Mouse (Mus musculus): Measurements from ENCODE around the gene Arl8b. TPM values are rescaled to one million over a fixed set of nuclear protein-coding genes. Genes with fewer than 3 reads are reported as not detected.

The Arl8b gene
- total RNA-seq, 2 experiments from 2014 or later, result 200 to 203 TPM

GRCm38 (mm10) chr6:108758997-108759697, 23.8 kb upstream of the Arl8b start:
- DNase-seq (ENCODE audit: extremely low spot score in 1 of 2, low spot score in 2 of 2), result no peak
- intact Hi-C loops (cut with DNase I), result no loop called here
- no peak for TF ChIP-seq CTCF (IDR thresholded peaks at IDR 0.05)
- H3K4me3 ChIP-seq, result no peak overlapping the region
- 0 out of 2 replicates have a peak overlapping the region, but pooled peaks have one; percentile 13 for H3K27ac ChIP-seq

- Histone ChIP-seq H3K4me3 (no peak overlapping the region), H3K27ac (no peak overlapping the region)
- no peak for DNase-seq (ENCODE audit: extremely low spot score in 1 of 2, low spot score in 2 of 2)
- intact Hi-C loops (cut with DNase I), result no loop called here
- no peak for TF ChIP-seq CTCF (IDR thresholded peaks at IDR 0.05)
These were observed 23.2 kb upstream of the Arl8b start for GRCm38 (mm10) chr6:108759698-108760039.

DNA sequence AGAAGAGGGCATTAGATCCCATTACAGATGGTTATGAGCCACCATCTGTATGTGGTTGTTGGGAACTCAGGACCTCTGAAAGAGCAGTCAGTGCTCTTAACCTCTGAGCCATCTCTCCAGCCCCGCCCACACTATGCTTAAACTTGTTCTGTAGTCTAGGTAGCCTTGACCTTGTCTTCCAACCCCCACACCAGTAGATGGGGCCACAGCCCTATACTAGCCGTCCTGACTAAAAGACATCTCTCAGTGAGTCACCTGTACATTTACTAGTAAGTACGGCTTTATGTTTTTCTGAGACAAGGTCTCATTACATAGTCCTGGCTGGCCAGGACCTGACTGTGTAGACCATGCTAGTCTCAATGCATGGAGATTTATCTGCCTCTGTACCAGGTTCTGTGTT, 12.0 kb upstream of the Arl8b start:
- intact Hi-C loops (cut with DNase I), result no loop called here
- no peak for TF ChIP-seq CTCF (IDR thresholded peaks at IDR 0.05)
- no peak overlapping the region for H3K27ac ChIP-seq
- H3K4me3 ChIP-seq, result no peak overlapping the region
- no peak for DNase-seq (ENCODE audit: extremely low spot score in 1 of 2, low spot score in 2 of 2)

DNA sequence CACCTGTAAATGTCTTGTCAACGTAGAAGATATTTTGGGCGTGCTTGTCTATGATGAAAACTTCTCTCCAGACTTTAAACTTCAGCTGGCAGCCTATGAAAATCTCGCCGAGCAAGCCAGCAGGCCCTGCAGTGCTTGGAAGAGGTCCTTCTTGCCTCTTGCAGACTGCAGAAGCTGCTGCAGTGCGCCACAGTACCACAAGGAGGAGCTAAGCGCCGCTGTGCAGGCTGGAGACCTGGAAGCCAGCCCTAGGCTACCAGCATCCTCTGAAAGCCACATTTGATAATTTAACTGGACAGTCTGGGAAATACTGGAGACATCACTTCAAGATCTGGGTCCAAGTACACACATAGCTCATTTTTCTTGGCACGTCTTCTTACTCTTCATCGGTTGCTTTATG, 10.0 kb upstream of the Arl8b start:
- Histone ChIP-seq H3K27ac (no peak overlapping the region), H3K4me3 (no peak overlapping the region)
- peak; percentile 95 for TF ChIP-seq CTCF (IDR thresholded peaks at IDR 0.05)
- intact Hi-C loops (cut with DNase I), result no loop called here
- peak; percentile 76 to 88 for DNase-seq (ENCODE audit: extremely low spot score in 1 of 2, low spot score in 2 of 2)

GRCm38 (mm10) chr6:108773480-108773879, 9.4 kb upstream of the Arl8b start:
- Histone ChIP-seq H3K27ac (no peak overlapping the region), H3K4me3 (no peak overlapping the region)
- DNase-seq (ENCODE audit: extremely low spot score in 1 of 2, low spot score in 2 of 2), result no peak
- TF ChIP-seq CTCF (IDR thresholded peaks at IDR 0.05), result no peak
- intact Hi-C loops (cut with DNase I), result no loop called here

DNA sequence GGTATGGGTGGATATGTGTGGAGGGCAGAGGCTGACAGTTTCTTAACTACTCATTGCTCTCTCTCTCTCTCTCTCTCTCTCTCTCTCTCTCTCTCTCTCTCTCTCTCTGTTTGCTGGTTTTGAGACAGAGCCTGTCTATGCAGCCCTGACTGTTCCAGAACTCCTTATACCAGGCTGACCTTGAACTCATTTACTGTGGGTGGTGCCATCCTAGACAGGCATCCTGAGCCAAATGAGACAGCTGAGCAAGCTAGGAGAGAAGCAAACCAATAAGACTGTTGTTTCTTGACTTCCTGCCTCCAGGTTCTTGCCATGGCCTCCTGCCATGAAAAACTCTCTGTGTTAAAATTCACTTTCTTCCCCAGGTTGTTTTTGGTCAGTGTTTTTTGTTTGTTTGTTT, 6.6 kb upstream of the Arl8b start:
- Histone ChIP-seq H3K4me3 (no peak overlapping the region), H3K27ac (no peak overlapping the region)
- TF ChIP-seq CTCF (IDR thresholded peaks at IDR 0.05), result no peak
- no peak for DNase-seq (ENCODE audit: extremely low spot score in 1 of 2, low spot score in 2 of 2)
- intact Hi-C loops (cut with DNase I), result no loop called here

- no peak overlapping the region for H3K4me3 ChIP-seq
- intact Hi-C loops (cut with DNase I), result no loop called here
- no peak overlapping the region for H3K27ac ChIP-seq
- TF ChIP-seq CTCF (IDR thresholded peaks at IDR 0.05), result no peak
- no peak for DNase-seq (ENCODE audit: extremely low spot score in 1 of 2, low spot score in 2 of 2)
These were observed 5.2 kb upstream of the Arl8b start for GRCm38 (mm10) chr6:108777560-108778287.

DNA sequence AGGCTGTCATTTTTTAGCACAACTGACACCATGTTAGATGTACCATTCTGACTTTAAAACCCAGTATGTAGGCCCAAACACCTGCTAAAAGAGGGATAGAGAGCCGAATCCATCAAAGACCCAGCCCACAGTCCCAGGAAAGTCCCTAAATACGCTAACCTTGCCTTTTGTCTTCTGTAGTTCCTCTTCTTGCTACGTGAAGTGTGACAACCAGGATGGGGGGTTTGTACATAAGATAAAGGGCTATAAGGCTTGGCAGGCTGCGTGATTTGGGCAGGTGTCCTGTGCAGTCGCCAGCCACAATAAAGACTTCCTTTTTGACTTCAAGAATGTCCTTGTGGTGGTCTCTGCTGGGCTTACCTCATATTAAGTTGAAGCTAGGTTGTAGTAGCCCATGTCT, 4.5 kb upstream of the Arl8b start:
- TF ChIP-seq CTCF (IDR thresholded peaks at IDR 0.05), result no peak
- no peak overlapping the region for H3K27ac ChIP-seq
- no peak overlapping the region for H3K4me3 ChIP-seq
- intact Hi-C loops (cut with DNase I), result no loop called here
- no peak for DNase-seq (ENCODE audit: extremely low spot score in 1 of 2, low spot score in 2 of 2)

DNA sequence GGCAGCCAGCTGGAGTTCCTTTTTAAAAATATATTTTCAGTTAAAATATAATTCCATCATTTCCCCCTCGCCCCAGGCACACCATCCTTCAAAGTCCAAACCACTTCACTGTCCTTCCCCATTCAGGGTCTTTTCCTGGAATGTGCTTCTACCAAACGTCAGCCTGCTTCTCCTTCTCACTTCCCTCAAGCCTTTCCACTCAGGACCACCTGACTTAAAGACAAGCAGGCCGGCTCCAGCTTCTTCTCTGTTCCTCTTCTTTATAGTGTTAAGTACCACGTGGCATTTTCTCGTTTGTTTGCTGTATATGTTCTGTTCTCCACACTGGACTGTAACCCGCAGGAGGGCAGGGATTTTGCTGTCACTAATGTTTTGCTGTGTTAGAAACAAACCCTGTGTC, 1.0 kb upstream of the Arl8b start:
- no peak overlapping the region for H3K4me3 ChIP-seq
- no peak for DNase-seq (ENCODE audit: extremely low spot score in 1 of 2, low spot score in 2 of 2)
- H3K27ac ChIP-seq, result no peak overlapping the region
- intact Hi-C loops (cut with DNase I), result loop anchor here (2.0 kb wide), 1 partner anchor 47 kb away; the partner anchor contains the start of gene Edem1
- no peak for TF ChIP-seq CTCF (IDR thresholded peaks at IDR 0.05)

DNA sequence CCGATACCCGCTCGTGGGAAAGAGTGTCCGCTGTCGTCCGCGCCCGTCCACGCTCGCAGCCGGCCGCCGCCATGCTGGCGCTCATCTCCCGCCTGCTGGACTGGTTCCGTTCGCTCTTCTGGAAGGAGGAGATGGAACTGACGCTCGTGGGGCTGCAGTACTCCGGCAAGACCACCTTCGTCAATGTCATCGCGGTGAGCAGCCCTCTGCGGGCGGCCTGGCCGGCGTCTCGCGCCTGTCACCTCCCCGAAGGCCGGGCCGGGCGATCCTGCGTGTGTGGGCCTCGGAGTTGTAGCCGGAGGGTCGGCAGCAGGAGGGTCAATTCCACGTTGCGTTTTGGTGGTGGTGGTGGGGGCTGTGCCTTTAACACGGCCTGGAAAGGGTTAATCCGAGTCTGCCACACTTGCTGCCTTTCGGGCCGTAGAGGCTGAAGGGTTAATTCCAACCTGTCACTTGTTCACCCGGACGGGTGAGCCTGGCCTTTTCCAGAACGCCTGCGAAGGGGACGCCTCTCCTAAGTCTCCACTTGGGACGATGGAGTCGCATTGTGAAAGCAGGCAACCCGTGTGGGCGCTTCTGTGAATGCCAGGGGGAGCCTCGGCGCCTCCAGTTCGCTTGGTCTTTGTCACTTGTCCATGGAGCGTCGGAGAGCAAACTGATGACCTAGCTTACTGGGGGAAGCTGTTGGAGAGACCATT, 434 bp downstream of the Arl8b start:
- H3K4me3 ChIP-seq, result peak overlapping the region; percentile 97
- intact Hi-C loops (cut with DNase I), result loop anchor here (2.0 kb wide), 1 partner anchor 45 kb away; the partner anchor contains the start of gene Edem1

DNA sequence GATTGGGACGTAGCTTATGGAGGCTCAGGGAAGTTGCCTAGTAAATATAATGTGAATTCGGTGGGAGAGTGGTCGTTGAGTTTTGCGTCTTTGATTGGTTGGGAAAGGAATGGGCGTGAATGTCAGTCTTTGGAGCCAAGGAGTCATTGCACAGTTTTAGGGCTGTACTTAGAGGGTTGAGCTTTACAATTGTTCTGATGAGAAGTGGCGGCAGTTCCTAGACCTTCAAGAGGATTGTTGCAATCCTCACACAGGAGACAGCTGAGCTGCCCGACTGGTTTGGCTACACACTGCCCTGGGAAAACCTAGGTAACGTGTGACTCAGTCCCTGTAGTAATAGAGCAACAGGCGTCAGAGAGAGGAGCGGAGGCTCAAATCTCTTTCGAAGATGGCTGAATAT, 1.2 kb downstream of the Arl8b start:
- no peak for DNase-seq (ENCODE audit: extremely low spot score in 1 of 2, low spot score in 2 of 2)
- Histone ChIP-seq H3K27ac (no peak overlapping the region), H3K4me3 (peak overlapping the region; percentile 97)
- intact Hi-C loops (cut with DNase I), result no loop called here
- TF ChIP-seq CTCF (IDR thresholded peaks at IDR 0.05), result no peak

More for the DNA sequence above, 434 bp downstream of the Arl8b start:
- TF ChIP-seq CTCF (IDR thresholded peaks at IDR 0.05), result no peak
- peak overlapping the region; percentile 92 for H3K27ac ChIP-seq
- DNase-seq (ENCODE audit: extremely low spot score in 1 of 2, low spot score in 2 of 2), result peak; percentile 22 to 38

GRCm38 (mm10) chr6:108784796-108785195, 1.9 kb downstream of the Arl8b start:
- intact Hi-C loops (cut with DNase I), result no loop called here
- H3K4me3 ChIP-seq, result peak overlapping the region; percentile 97
- no peak; the same call in 1 of the 2 replicates for TF ChIP-seq CTCF (IDR thresholded peaks at IDR 0.05)
- DNase-seq (ENCODE audit: extremely low spot score in 1 of 2, low spot score in 2 of 2), result no peak
- no peak overlapping the region for H3K27ac ChIP-seq

All from left cerebral cortex, adult 2 months (tissue).